Mouse (Mus musculus) CD4-positive naive resting alpha-beta T cell, adult 57 days (primary cell): Measurements from ENCODE around the gene Zscan4e. TPM values are rescaled to one million over a fixed set of nuclear protein-coding genes. Genes with fewer than 3 reads are reported as not detected.

ENCODE experiments used
- total RNA-seq: library from RNA; stranded (reverse); gene quantifications from one replicate; pipeline ENCODE4 v1.2.4, GENCODE M21; 2023

The Zscan4e gene
- total RNA-seq, result not detected

GRCm38 (mm10) chr7:11310582-11310981 lies at the start of gene Zscan4e:
Gene Zscan4e (minus strand): TSS chr7:11310682.

Other genes starting within 250 kb of the Zscan4e start
- gene Zscan4-ps1, start 241.0 kb downstream of the Zscan4e start, total RNA-seq, result not detected
- not detected for gene Zscan4d, start 144.5 kb downstream of the Zscan4e start, total RNA-seq
- not detected for gene Zscan4f, start 87.2 kb upstream of the Zscan4e start, total RNA-seq
- not detected for gene Zscan4-ps2, start 203.6 kb upstream of the Zscan4e start, total RNA-seq